Mouse (Mus musculus) heart, adult 2 months (tissue): ENCODE data around the gene Kmt2c. TPM values are rescaled to one million over a fixed set of nuclear protein-coding genes. Genes with fewer than 3 reads are reported as not detected.

Experiments
- DNase-seq, 2 experiments: peaks; one replicate each; pipeline ENCODE4 v3.0.0; 2021
- H3K27ac ChIP-seq: fragments of 200-600 bp; 2 replicates; pipeline ENCODE4 v1.8.1; 2022
- H3K27me3 ChIP-seq: fragments of 200-500 bp; 2 replicates; pipeline ENCODE4 v1.6.1; 2012; ENCODE audit warnings: mild to moderate bottlenecking, low read length, inconsistent platforms, mixed read lengths; ENCODE audit not compliant: control insufficient read depth, insufficient read depth
- H3K36me3 ChIP-seq: fragments of 200-500 bp; 2 replicates; pipeline ENCODE4 v1.6.1; 2012; ENCODE audit warnings: low read length, inconsistent platforms; ENCODE audit not compliant: control insufficient read depth, insufficient read depth
- H3K4me1 ChIP-seq: fragments of 200-500 bp; 2 replicates; pipeline ENCODE4 v1.6.1; 2011; ENCODE audit warnings: low read length; ENCODE audit not compliant: control insufficient read depth, insufficient read depth
- H3K4me3 ChIP-seq: fragments of 200-600 bp; 2 replicates; pipeline ENCODE4 v1.8.1; 2022
- H3K79me2 ChIP-seq: fragments of 200-500 bp; replicated peaks from 2 replicates; pipeline ENCODE4 v1.6.1; 2012; ENCODE audit warnings: mild to moderate bottlenecking, inconsistent platforms, low read length, moderate library complexity, mixed read lengths; ENCODE audit not compliant: control insufficient read depth, insufficient read depth
- H3K9ac ChIP-seq: fragments of 200-500 bp; 2 replicates; pipeline ENCODE4 v1.6.1; 2012; ENCODE audit warnings: low read depth, mild to moderate bottlenecking, control low read depth, inconsistent platforms, low read length, mixed read lengths
- CTCF ChIP-seq: fragments of 200-600 bp; IDR thresholded peaks from 2 replicates; pipeline ENCODE4 v1.8.1; 2022; ENCODE audit warnings: antibody characterized with exemption, mild to moderate bottlenecking, moderate library complexity
- EP300 ChIP-seq: fragments of 200-500 bp; IDR thresholded peaks from 2 replicates; pipeline ENCODE4 v1.6.1; 2011; ENCODE audit warnings: low read depth, low read length, control low read depth; ENCODE audit not compliant: insufficient read depth
- POLR2A ChIP-seq: fragments of 200-500 bp; IDR thresholded peaks from 2 replicates; pipeline ENCODE4 v1.6.1; 2011; ENCODE audit warnings: mild to moderate bottlenecking, low read depth, low read length, control low read depth; ENCODE audit not compliant: insufficient read depth
- WGBS: fragments of 180-500 bp; shearing (Covaris S2); methylation state at CpG from one replicate; pipeline ENCODE4 v1.1.7; 2018; 5-methylcytosine and 5-hydroxymethylcytosine counted together
- intact Hi-C: fragments of 180-260 bp; cut with DNase I; formaldehyde crosslinking; loops from one replicate; pipeline ENCODE4 v1.15.1; 2025
- polyA plus RNA-seq: library from polyadenylated mRNA; depleted of rRNA; stranded (reverse); fragments of >200 nt; gene quantifications from 2 replicates; pipeline ENCODE4 v1.2.3, GENCODE M21; 2012
- total RNA-seq, 2 experiments: library from RNA; stranded (reverse); gene quantifications; 2 replicates each; pipeline ENCODE4 v1.2.3; 2021

Kmt2c gene
- total and polyA plus RNA-seq, 3 experiments: 11.6 to 44.0 (median 43.0) TPM

DNA sequence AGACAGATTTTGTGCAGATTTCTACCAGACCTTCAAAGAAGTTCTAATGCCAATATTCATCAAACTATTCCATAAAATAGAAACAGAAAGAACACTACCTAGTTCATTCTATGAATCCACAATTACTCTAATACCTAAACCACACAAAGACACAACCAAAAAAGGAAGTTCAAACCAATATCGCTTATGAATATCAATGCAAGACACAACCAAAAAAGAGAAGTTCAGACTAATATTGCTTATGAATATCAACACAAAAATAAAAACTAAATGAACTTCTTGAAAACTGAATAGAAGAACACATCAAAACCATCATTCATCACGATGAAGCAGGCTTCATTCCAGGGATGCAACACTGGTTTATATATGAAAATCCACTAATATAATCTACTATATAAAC, 101.9 kb downstream of the Kmt2c start:
- Histone ChIP-seq H3K27me3 (no peaks in the 10 kb centered on the region), H3K36me3 (no peaks in the 10 kb centered on the region; the same call in 1 of the 2 replicates), H3K79me2 (no peaks in the 10 kb centered on the region), H3K4me3 (no peak overlapping the region), H3K27ac (no peak overlapping the region), H3K4me1 (no peaks in the 10 kb centered on the region), H3K9ac (no peak overlapping the region)
- DNase-seq: no peak
- WGBS: 93% methylated on average over 2 of the region's 2 CpGs
- intact Hi-C loops: no loop called here
- TF ChIP-seq POLR2A: no peak

DNA sequence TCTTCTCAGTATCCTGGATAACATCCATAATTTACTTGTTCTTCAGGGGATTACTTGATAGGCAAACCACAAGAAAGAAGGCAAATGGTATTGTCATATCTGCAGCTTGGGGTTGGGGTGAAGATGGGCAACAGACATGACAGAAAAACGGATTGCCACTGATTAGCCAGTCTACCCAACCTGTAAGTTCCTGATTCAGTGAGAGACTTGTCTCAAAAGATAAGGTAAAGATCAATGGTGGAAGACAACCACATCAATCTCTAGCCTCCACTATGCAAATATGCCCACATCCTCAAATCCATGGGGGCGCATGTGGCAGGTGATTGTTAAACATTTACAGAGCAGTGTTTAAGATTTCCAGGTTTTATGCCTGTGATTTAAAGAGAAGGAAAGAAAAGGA, 105.9 kb downstream of the Kmt2c start:
- Histone ChIP-seq H3K36me3 (no peaks in the 10 kb centered on the region; the same call in 1 of the 2 replicates), H3K27ac (no peak overlapping the region), H3K9ac (no peak overlapping the region), H3K4me1 (no peaks in the 10 kb centered on the region), H3K4me3 (no peak overlapping the region), H3K79me2 (no peaks in the 10 kb centered on the region), H3K27me3 (no peaks in the 10 kb centered on the region)
- DNase-seq: no peak
- WGBS: 78% methylated on average over 2 of the region's 2 CpGs
- TF ChIP-seq CTCF (no peak), POLR2A (no peak), EP300 (no peak)
- intact Hi-C loops: no loop called here

DNA sequence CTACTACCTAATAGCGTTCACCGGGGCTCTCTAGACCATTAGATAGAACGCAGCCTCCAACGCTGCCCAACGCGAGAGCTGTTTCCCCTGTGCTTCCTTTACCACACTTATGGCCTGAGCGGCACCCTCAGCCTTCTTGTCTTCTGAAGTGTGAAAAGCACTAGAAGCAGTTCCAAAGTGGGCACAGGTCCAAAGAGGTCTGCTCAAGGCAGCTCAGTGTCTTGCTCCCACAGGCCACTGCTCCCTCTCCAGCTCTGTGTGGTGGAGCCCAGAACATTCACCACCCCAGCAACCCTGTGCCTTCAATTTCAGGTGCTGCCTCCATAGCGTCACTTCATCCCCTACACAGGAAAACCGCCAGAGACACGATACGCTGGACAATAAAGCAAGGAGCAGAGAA, 115.0 kb downstream of the Kmt2c start:
- intact Hi-C loops: no loop called here

DNA sequence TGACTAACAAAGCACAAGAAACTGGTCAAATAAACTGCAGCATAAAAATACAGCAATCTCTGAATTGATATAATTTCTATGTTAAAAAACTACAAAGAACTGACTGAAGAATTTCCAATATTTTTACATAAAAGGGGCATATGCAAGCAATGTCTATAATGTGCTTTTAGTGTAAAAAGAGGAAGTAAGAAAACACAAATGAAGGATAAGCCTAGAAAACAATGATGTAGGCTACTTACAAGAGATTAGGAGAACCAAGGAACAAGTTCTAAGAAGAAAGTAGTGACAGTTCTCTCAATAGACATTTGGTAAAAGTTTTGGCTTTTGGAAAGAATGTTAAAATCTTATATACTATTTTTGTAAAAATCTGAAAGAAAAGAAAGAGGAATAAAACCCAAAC, 119.4 kb downstream of the Kmt2c start:
- Histone ChIP-seq H3K27me3 (no peaks in the 10 kb centered on the region), H3K9ac (no peak overlapping the region), H3K4me1 (no peaks in the 10 kb centered on the region), H3K36me3 (no peaks in the 10 kb centered on the region; the same call in 1 of the 2 replicates), H3K4me3 (no peak overlapping the region), H3K27ac (no peak overlapping the region), H3K79me2 (no peaks in the 10 kb centered on the region)
- DNase-seq: no peak
- intact Hi-C loops: no loop called here
- TF ChIP-seq POLR2A (no peak), EP300 (no peak), CTCF (no peak)

More for the DNA sequence above, 115.0 kb downstream of the Kmt2c start:
- TF ChIP-seq POLR2A (no peak), EP300 (no peak), CTCF (no peak)
- no peaks in the 10 kb centered on the region for H3K4me1 ChIP-seq
- H3K9ac ChIP-seq: no peak overlapping the region
- no peaks in the 10 kb centered on the region for H3K79me2 ChIP-seq
- DNase-seq: no peak
- no peak overlapping the region for H3K27ac ChIP-seq
- no peaks in the 10 kb centered on the region for H3K27me3 ChIP-seq
- no peaks in the 10 kb centered on the region; the same call in 1 of the 2 replicates for H3K36me3 ChIP-seq
- H3K4me3 ChIP-seq: no peak overlapping the region
- 79% methylated on average over 11 of the region's 11 CpGs for WGBS

DNA sequence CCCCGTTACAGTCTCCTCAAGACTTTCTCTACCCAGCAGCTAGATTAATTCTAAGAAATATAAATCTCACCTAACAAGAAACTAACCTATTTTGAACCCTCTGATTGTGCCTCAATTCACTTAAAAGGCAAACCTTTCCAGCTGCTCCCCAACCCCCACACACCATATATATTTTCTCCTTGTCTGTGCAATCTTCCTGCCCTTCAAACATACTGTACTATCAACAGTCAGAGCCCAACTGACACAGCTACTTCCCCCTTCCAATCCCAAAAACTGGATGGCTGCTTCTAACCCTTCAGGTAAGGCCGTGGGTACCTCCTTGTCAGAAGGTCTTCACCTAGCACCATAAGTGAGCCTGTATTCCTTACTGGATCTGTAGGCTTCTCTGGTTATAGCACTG, 130.2 kb downstream of the Kmt2c start:
- TF ChIP-seq POLR2A: no peak
- no peak for TF ChIP-seq EP300
- TF ChIP-seq CTCF: no peak
- Histone ChIP-seq H3K36me3 (no peaks in the 10 kb centered on the region), H3K4me1 (no peaks in the 10 kb centered on the region; the same call in 1 of the 2 replicates), H3K79me2 (no peaks in the 10 kb centered on the region), H3K4me3 (no peak overlapping the region), H3K27ac (no peak overlapping the region), H3K9ac (no peak overlapping the region), H3K27me3 (no peaks in the 10 kb centered on the region)
- DNase-seq: no peak
- WGBS: 100% methylated on average over 2 of the region's 2 CpGs
- intact Hi-C loops: no loop called here

DNA sequence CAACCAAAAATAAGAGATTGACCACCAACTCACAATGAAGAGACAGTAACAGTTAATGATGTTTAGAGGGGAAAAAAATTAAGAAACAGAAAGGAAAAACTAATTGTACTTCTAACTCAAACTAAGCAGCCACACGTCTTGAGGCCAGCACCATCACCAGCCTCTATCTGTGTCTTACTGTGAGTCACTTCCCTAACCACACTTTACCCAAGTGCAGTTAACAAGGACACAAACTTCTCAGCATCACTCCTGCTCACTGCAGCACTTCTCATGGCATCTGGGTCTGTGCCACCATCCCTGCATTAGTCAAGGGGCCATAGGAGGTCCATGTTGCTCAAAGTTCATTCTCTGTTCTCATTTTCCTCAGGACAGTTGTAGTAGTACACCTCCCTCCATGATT, 131.5 kb downstream of the Kmt2c start:
- TF ChIP-seq POLR2A (no peak), EP300 (no peak), CTCF (no peak)
- Histone ChIP-seq H3K9ac (no peak overlapping the region), H3K79me2 (no peaks in the 10 kb centered on the region), H3K4me1 (no peaks in the 10 kb centered on the region; the same call in 1 of the 2 replicates), H3K27ac (no peak overlapping the region), H3K4me3 (no peak overlapping the region), H3K36me3 (no peaks in the 10 kb centered on the region), H3K27me3 (no peaks in the 10 kb centered on the region)
- 50% methylated on average over 1 of the region's 1 CpGs for WGBS
- intact Hi-C loops: no loop called here
- no peak for DNase-seq
